Mouse (Mus musculus): ENCODE results near the gene Scyl1. TPM values are rescaled to one million over a fixed set of nuclear protein-coding genes. Genes with fewer than 3 reads are reported as not detected.

Scyl1 gene
- polyA plus RNA-seq, 1 experiment = 38.8 TPM

DNA sequence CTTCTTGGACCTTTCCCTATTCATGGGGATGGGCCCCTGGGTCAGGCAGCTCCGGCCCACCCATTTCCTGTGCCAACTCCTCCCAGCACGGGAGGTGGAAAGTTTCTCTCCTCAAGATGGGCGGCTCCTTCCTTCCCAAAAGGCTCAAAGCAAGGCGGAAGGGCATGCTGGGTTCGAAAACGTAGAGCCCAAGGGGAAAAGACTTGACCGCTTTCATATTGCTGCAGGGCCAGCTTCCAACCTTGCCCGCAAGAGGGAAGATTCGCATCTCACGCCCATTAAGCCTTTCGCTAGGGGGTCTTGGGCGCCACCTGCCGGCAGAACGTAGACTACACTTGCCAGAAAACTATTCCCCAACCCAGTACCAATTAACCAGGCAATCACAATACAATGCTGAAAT, 43.5 kb downstream of the Scyl1 start:
- Histone ChIP-seq H3K4me3 (replicated peaks; ENCODE audit: control insufficient read depth, low read depth, low read length) (peak overlapping the region; percentile 83), H3K27ac (ENCODE audit: control insufficient read depth, insufficient read depth, low read depth, low read length, poor library complexity) (peak overlapping the region; percentile 97), H3K4me1 (ENCODE audit: control insufficient read depth, insufficient read depth, low read length) (peaks cover 14% of the 10 kb centered on the region)
- WGBS = under 1% methylated on average over 14 of the region's 14 CpGs
- TF ChIP-seq CTCF (IDR thresholded peaks at IDR 0.05; ENCODE audit: control insufficient read depth, insufficient read depth, low read length) = peak; percentile 100
- no peak for TF ChIP-seq POLR2A (IDR thresholded peaks at IDR 0.05; ENCODE audit: borderline replicate concordance, control insufficient read depth, low read depth, low read length)

DNA sequence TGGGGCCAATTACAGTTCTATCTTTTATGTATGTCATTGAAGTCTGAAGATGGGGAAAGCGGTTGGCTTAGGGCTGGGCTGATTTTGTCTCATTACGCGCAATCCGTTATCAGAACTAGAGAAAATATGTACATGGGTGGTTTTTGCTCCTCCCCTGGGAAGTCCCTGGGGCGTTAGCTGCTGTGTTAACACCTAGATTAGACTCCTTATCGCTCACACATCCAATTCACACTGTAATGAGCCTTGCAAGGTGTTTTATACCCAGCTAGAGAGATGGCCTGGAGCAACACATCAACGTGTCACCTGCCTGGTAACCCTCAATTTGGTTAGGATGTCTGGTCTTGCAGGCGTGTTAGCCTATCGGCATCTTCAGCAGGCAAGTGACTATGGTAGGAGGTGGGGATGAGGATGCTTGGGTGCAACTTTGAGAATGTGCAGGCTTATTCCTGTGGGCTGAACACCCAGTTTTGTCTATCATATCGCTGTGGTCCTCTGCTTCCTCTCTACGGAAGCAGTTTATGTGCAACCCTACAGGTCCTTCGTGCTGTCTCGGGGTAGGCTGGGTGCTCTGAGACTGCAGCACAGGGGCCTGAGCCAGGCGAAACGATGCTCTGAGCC, 44.1 kb downstream of the Scyl1 start:
- WGBS = 18% methylated on average over 15 of the region's 15 CpGs
- peak; percentile 32; the same call in 1 of the 2 replicates for TF ChIP-seq POLR2A (IDR thresholded peaks at IDR 0.05; ENCODE audit: borderline replicate concordance, control insufficient read depth, low read depth, low read length)
- TF ChIP-seq CTCF (IDR thresholded peaks at IDR 0.05; ENCODE audit: control insufficient read depth, insufficient read depth, low read length) = no peak
- peak overlapping the region; percentile 97 for H3K27ac ChIP-seq (ENCODE audit: control insufficient read depth, insufficient read depth, low read depth, low read length, poor library complexity)
- H3K4me1 ChIP-seq (ENCODE audit: control insufficient read depth, insufficient read depth, low read length) = peaks cover 14% of the 10 kb centered on the region
- peak overlapping the region; percentile 83 for H3K4me3 ChIP-seq (replicated peaks; ENCODE audit: control insufficient read depth, low read depth, low read length)

DNA sequence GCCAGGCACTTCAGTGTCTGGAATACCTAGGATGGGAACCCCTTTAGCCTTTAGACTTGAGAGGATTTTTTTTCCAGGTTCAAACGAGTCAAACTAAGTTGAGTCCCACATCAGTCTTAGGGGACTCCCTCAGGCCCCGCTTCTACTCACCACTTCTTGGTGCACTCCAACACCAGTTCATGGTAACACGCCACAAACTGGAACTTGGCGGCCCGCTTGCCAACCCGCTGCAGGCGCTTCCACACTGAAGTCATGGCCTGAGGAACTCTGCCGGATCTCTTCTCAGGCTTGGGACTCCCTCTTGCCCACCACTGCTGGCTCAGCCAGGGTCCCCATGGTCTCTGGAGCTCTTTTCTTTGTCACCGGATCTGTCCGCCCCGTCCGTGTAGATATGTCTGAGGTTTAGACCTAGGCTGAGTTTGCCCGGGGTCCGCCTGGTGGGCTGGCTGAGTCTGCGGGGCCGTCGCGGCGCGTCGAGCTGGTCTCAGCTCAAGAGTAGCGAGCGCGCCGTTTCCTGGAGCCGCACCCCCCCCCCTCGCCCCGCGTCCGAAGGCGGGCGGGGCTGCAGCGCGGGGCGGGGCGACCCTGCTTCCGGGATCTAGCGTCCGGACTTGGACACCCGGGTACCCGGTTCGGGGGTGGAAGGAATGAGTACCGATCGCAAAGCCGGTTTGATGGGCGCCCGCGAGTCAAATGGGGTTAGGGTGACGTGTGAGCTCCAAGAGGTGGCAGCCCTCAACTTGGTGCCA, 45.3 kb downstream of the Scyl1 start, which contains the start of gene Ehbp1l1:
Gene Ehbp1l1, minus strand, starts transcription at position 551 of the 749 bp plus-strand sequence.
- peak within 1 kb of the TSS; percentile 88 for H3K4me3 ChIP-seq (replicated peaks; ENCODE audit: control insufficient read depth, low read depth, low read length)
- peaks cover 10% of the 10 kb centered on the region for H3K4me1 ChIP-seq (ENCODE audit: control insufficient read depth, insufficient read depth, low read length)
- no peak for TF ChIP-seq CTCF (IDR thresholded peaks at IDR 0.05; ENCODE audit: control insufficient read depth, insufficient read depth, low read length)
- peak; percentile 93; the same call in 1 of the 2 replicates for TF ChIP-seq POLR2A (IDR thresholded peaks at IDR 0.05; ENCODE audit: borderline replicate concordance, control insufficient read depth, low read depth, low read length)
- peak within 1 kb of the TSS; percentile 97 for H3K27ac ChIP-seq (ENCODE audit: control insufficient read depth, insufficient read depth, low read depth, low read length, poor library complexity)
- under 1% methylated on average over 49 of the region's 49 CpGs for WGBS

DNA sequence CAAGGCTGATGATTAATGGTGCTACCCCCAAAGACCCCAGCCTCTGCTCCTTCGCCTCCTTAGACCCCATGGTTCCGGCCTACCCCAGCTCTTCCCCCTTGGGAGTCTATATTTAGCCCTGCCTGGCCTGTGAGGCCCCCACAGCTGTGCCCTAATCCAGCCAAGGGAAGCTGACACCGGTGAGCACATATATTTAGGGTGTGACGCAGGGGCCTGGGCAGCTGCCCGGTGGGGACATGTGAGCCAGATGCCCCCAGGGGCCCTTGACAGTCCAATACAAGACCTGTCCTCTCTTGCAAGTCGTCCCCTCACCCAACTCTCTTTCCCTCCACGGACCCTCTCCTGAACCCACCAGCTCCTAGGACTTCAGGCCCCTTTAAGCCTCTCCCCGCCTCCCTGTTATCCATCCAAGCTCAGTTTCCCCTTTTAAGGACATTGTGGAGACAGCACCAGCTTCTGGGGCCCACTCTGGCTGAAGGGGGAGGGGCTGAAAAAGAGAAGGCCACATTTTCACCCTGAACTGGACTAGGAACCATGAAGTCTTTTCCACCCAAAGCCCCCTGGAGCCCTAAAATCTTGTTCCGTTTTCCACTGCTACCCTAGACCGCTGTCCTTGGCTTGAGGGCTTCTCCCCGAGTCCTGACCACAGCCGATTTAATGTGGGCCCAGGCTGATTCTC, 46.1 kb downstream of the Scyl1 start:
- H3K4me1 ChIP-seq (ENCODE audit: control insufficient read depth, insufficient read depth, low read length) = peaks cover 10% of the 10 kb centered on the region
- H3K4me3 ChIP-seq (replicated peaks; ENCODE audit: control insufficient read depth, low read depth, low read length) = peak overlapping the region; percentile 88
- 5% methylated on average over 12 of the region's 12 CpGs for WGBS
- H3K27ac ChIP-seq (ENCODE audit: control insufficient read depth, insufficient read depth, low read depth, low read length, poor library complexity) = peak overlapping the region; percentile 97
- TF ChIP-seq POLR2A (IDR thresholded peaks at IDR 0.05; ENCODE audit: borderline replicate concordance, control insufficient read depth, low read depth, low read length) (0 out of 2 replicates have a peak, but pooled peaks have one; percentile 19), CTCF (IDR thresholded peaks at IDR 0.05; ENCODE audit: control insufficient read depth, insufficient read depth, low read length) (no peak)

DNA sequence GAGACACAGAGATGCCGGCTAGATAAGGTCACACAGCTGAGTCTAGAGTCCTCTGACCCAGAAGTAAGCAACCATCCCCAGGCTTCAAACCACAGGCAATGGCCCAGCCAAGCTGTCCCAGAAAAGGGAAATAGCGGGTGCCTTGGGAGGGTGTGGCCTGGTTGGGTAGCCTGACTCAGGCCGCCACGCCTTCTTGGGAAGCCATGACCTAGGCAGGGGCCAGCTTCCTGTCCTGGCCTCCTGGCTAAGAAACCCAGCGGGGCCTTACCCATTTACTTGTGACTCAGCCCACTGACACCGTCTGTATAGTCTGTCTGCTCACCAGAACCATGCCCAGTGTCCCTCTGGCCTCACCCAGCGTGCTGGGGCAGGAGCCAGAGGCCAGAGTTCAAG, 46.7 kb downstream of the Scyl1 start:
- H3K4me3 ChIP-seq (replicated peaks; ENCODE audit: control insufficient read depth, low read depth, low read length) = peak overlapping the region; percentile 88
- TF ChIP-seq CTCF (IDR thresholded peaks at IDR 0.05; ENCODE audit: control insufficient read depth, insufficient read depth, low read length) (no peak), POLR2A (IDR thresholded peaks at IDR 0.05; ENCODE audit: borderline replicate concordance, control insufficient read depth, low read depth, low read length) (peak; percentile 89)
- H3K27ac ChIP-seq (ENCODE audit: control insufficient read depth, insufficient read depth, low read depth, low read length, poor library complexity) = peak overlapping the region; percentile 97
- peaks cover 10% of the 10 kb centered on the region for H3K4me1 ChIP-seq (ENCODE audit: control insufficient read depth, insufficient read depth, low read length)
- WGBS = 0% methylated on average over 7 of the region's 7 CpGs

DNA sequence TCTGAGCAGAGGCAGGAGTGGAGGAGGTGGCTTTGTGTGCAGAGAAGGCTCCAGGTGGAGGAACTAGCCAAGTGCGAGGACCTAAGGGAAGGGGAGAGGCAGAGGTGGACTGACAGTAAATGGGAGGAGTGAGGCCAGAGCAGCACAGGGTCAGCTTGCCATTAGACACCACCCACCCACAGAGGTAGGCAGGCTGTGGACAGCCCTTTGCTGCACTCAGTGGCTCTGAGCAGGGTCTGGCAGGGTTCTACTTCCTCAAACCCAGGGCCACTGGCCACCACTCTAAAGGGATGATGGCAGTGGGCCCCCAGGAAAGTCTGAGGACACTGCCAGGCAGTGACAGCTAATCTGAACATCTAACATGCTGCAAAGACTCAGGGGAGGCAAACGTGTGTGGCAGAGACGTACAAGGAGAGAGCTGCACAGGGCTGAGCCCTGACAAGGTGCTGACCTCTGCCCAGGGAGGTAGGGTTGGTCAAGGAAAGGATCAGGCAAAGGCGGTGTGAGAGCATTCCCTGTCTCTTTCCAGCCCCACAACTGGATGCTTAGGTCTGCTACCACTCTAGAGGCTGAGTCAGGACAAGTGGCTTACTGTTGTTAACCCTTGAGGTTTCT, 47.2 kb downstream of the Scyl1 start:
- peak overlapping the region; percentile 88 for H3K4me3 ChIP-seq (replicated peaks; ENCODE audit: control insufficient read depth, low read depth, low read length)
- H3K27ac ChIP-seq (ENCODE audit: control insufficient read depth, insufficient read depth, low read depth, low read length, poor library complexity) = peak overlapping the region; percentile 97
- H3K4me1 ChIP-seq (ENCODE audit: control insufficient read depth, insufficient read depth, low read length) = peaks cover 10% of the 10 kb centered on the region
- TF ChIP-seq POLR2A (IDR thresholded peaks at IDR 0.05; ENCODE audit: borderline replicate concordance, control insufficient read depth, low read depth, low read length) (peak; percentile 35; the same call in 1 of the 2 replicates), CTCF (IDR thresholded peaks at IDR 0.05; ENCODE audit: control insufficient read depth, insufficient read depth, low read length) (no peak)
- WGBS = 24% methylated on average over 4 of the region's 4 CpGs

DNA sequence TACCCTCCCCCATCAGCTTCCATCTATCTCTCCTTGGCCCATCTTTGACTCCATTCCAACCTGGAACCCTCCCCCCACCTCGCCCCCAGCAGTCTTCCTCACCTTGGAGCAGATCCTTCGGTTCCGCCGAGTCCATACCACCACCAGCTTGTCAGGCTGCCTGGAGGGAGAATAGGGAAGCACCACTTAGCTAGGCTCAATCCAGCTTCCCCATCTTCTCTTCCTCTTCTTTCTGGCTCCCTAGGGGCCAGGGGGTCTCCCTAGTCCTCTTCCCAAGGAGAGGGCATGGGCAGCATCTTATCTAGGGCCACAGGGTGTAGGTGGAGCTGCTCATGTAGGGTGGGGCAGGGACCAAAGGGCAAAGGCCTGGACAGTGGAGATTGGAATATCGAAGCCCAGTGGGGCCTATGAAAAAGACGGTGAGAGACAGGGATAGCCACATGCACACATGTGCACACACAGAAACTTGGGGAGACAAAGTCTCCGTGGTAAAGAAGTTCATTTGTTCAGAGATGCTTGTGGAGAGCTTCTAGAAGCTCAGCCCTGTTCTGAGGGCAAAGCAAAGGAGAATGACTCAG, 48.3 kb downstream of the Scyl1 start:
- TF ChIP-seq POLR2A (IDR thresholded peaks at IDR 0.05; ENCODE audit: borderline replicate concordance, control insufficient read depth, low read depth, low read length) (no peak; the same call in 1 of the 2 replicates), CTCF (IDR thresholded peaks at IDR 0.05; ENCODE audit: control insufficient read depth, insufficient read depth, low read length) (no peak)
- H3K4me1 ChIP-seq (ENCODE audit: control insufficient read depth, insufficient read depth, low read length) = peaks cover 7% of the 10 kb centered on the region

More for the DNA sequence above, 48.3 kb downstream of the Scyl1 start:
- WGBS = 53% methylated on average over 7 of the region's 7 CpGs
- peak overlapping the region; percentile 31 for H3K27ac ChIP-seq (ENCODE audit: control insufficient read depth, insufficient read depth, low read depth, low read length, poor library complexity)
- H3K4me3 ChIP-seq (replicated peaks; ENCODE audit: control insufficient read depth, low read depth, low read length) = peak overlapping the region; percentile 36
